Mouse (Mus musculus): ENCODE results near the gene Bub3.

GRCm38 (mm10) chr7:131542872-131543622 lies 17.0 kb upstream of the Bub3 start:
- no peak for TF ChIP-seq POLR2A (IDR thresholded peaks at IDR 0.05; ENCODE audit: low read depth, low read length)
- TF ChIP-seq CTCF (IDR thresholded peaks at IDR 0.05; ENCODE audit: extremely low read depth, insufficient read depth, insufficient read length, insufficient replicate concordance), result no peak
